Mouse (Mus musculus): ENCODE measurements around the gene Raly.

The Raly gene

DNA sequence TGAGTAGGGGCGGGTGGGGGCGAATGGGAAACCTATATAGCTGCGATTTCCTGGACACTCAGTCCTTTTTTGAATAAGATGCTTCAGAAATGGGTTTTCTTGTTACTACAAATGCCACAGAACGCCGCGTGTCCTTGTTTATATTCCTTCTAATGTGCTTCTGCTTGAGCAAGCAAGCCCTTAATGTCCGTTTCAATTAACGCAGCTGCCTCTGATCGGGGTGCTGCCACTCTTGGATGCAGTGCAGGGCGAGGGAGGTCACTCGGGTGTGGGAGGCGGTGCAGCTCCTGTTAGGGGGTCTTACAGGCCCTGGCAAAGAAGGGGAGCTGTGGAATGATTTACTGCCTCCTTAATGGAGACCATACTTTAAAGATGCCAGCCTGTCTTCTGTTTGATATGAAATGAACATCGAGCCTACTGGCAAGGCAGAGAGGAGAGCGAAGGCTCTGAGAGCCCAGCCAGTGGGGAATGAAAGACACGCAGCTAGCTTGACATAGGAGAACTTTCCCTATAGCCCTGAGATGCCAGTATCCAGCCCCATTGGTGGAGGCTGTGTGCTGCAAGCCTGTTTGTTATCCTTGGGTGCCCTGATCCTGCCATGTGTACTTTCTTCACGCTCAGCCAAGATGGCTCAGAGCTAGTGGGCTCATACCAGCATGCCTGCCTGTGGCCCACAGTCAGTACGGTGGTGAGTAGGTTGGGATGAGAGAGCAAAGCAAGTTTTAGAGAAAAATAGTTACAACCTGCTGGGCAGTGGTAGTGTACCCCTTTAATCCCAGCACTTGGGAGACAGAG, 7.8 kb upstream of the Raly start:
- no peak for DNase-seq (ENCODE audit: extremely low read depth, low read depth, low spot score)

GRCm38 (mm10) chr2:154785284-154785683, 5.6 kb upstream of the Raly start:
- no peak for DNase-seq (ENCODE audit: extremely low read depth, low read depth, low spot score)

GRCm38 (mm10) chr2:154786187-154786586, 4.7 kb upstream of the Raly start:
- no peak for DNase-seq (ENCODE audit: extremely low read depth, low read depth, low spot score)

DNA sequence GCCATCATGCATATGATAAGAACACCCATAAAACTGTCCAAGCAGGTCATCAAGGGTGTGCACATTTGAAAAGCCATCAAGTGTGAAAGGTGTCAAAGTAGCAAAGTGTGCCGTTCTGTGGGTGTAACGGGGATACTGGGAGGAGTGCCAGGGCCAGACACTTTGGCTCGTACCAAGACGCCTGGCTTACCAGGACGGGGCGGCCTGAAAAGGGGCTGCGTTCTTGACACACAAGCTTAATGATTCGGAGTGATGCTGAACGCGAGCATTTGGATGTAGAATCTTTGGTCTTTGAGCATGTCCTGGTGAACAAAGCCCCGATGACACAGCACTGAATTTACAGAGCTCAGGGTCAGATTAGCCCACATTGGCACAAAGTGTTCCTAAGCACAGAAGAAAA, 4.1 kb upstream of the Raly start:
- no peak for DNase-seq (ENCODE audit: extremely low read depth, low read depth, low spot score)

- no peak for DNase-seq (ENCODE audit: extremely low read depth, low read depth, low spot score)
These were observed 1.5 kb upstream of the Raly start for GRCm38 (mm10) chr2:154789381-154789780.

DNA sequence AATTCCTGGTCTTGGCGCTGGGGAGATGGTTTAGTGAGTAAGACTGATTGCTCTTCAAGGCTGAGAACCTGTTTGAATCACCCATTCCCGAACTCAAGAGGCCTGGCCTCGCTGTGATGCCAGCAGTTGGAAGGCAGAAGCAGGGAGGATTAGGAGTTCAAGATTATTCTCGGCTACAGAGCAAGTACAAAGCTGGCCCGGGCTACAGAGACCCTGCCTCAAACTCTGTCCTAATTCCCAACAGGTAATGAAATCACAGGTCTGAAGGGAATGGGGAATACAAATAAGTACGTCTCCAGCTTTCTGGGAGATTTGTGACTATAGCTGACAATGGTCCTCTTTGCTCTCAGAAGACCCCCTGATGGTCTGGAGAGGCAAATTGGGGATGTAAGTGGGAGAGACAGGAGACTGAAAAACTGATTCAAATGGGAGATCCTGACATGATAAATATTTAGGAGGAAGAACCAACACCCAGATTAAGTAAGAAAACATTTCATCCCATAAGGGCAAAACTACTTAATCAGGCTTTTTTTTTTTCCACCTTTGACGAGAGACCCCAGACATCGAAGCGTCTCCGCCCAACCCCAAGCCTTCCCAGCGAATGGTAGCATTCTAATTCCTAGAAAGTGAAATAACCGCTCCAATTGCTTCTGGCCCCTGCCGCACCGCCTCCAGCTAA, 780 bp upstream of the Raly start:
- no peak for DNase-seq (ENCODE audit: extremely low read depth, low read depth, low spot score)

- no peak for DNase-seq (ENCODE audit: extremely low read depth, low read depth, low spot score)
These were observed 1.1 kb downstream of the Raly start for GRCm38 (mm10) chr2:154791661-154792642.

GRCm38 (mm10) chr2:154803372-154803771, 12.5 kb downstream of the Raly start:
- no peak for DNase-seq (ENCODE audit: extremely low read depth, low read depth, low spot score)

DNA sequence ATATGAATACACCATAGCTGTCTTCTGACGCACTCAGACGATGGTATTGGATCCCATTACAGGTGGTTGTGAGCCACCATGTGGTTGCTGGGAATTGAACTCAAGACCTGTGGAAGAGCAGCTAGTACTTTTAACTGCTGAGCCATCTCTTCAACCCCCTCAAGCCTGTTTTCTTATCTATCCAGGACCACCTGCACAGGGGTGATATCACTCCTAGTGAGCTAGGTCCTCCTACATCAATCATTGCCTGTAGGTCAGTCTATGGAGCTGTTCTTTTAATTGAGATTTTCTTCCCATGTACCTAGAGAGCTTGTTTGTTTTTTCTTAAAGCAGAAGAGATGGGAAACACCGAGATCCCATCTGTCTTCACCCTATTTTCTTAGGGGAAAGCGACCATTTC, 12.9 kb downstream of the Raly start:
- DNase-seq (ENCODE audit: extremely low read depth, low read depth, low spot score): no peak

GRCm38 (mm10) chr2:154807689-154808088, 16.8 kb downstream of the Raly start:
- no peak for DNase-seq (ENCODE audit: extremely low read depth, low read depth, low spot score)

- DNase-seq (ENCODE audit: extremely low read depth, low read depth, low spot score): no peak
These were observed 18.3 kb downstream of the Raly start for GRCm38 (mm10) chr2:154809107-154809762.

DNA sequence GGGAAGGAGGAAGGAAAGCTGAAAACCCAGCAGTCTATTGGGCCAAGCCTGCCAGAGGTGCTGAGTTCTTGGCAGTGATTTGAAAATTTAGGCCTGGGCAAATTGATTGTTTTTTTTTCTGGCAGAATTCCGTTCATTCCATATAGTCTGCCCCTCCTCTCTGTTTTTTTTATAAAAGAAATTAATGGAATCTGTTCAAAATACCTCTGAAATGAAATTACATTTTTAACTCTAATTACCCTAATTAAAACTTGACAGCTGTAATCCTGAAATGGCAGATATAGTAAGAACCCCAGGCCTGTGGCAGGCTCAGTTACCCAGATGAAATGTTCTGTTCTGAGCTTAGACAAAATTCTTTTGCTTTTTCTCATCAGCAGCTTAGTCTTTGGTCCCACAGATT, 19.9 kb downstream of the Raly start:
- no peak for DNase-seq (ENCODE audit: extremely low read depth, low read depth, low spot score)

DNA sequence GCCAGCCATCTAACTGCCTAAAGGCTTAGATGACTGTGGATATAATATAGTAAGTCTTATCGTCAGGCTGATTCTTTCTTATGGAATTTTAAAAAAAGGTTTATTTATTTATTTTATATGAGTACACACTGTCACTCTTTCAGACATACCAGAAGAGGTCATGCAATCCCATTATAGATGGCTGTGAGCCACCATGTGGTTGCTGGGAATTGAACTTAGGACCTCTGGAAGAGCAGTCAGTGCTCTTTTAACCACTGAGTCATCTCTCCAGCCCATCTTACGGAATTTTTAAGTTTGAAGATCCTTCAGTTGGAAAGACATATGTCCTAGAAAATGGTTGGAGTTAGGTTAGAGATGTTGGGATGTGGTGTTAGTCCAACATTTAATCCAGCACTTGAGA, 22.5 kb downstream of the Raly start:
- no peak for DNase-seq (ENCODE audit: extremely low read depth, low read depth, low spot score)

DNA sequence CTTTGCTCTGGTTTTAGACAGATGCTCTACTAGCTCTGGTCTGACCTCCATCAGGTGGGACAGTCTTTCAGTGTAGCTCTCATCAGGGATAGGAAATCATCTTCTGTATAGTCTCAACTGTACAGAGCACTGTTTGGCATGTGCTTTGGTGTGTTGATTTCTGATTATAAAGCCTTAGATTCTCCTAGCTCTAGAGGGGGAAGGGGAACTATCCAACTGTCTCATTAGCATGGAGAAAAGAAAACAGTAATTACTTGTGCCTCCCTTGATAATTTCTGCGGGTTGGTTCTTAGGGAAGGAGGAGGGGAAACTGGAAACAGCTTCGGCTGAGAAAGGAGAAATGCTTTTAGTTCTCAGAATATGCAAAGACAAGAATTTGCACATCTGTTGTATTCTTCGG, 26.2 kb downstream of the Raly start:
- no peak for DNase-seq (ENCODE audit: extremely low read depth, low read depth, low spot score)

GRCm38 (mm10) chr2:154817788-154818187, 26.9 kb downstream of the Raly start:
- no peak for DNase-seq (ENCODE audit: extremely low read depth, low read depth, low spot score)

DNA sequence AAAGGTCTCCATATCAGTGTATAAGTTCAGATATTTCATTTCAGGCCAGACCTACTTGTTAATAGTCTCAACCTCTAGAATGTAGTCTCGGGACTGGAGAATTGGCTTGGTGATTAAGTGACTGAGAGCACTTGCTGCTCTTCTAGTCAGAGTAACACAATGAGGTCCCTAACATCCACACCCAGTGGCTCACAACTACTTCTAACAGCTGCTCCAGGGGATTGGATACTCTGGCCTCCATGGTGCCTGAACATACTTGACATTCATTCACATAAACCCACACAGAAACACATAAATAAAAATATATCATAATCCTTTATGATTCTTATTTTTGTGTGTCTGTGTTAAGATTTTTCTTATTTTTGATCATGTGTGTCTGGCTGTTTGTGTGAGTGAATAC, 27.7 kb downstream of the Raly start:
- no peak for DNase-seq (ENCODE audit: extremely low read depth, low read depth, low spot score)

GRCm38 (mm10) chr2:154820346-154820745, 29.4 kb downstream of the Raly start:
- no peak for DNase-seq (ENCODE audit: extremely low read depth, low read depth, low spot score)

DNA sequence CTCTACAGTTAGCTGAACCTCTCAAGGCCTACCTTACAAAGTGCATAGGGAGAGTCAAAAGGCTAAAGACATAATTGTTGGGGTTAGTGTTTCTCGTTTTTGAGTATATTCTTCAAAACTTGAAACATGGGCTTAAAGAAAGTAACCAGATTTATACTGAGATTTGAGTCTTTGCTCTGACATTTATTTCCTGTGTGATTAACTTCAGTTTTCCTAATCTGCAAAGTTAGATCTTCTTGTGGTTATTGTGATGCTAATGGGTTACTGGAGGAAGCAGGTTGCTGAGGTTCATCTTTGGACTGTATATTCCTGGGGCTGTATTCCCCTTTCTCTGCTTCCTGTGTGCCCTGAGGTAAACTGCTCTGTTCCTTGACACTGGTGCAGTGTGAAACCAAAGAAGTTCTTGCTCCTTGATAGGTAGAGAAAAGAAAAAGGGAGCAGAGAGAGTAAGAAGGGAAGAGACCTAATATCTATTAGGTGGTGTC, 35.2 kb downstream of the Raly start:
- no peak for DNase-seq (ENCODE audit: extremely low read depth, low read depth, low spot score)

DNA sequence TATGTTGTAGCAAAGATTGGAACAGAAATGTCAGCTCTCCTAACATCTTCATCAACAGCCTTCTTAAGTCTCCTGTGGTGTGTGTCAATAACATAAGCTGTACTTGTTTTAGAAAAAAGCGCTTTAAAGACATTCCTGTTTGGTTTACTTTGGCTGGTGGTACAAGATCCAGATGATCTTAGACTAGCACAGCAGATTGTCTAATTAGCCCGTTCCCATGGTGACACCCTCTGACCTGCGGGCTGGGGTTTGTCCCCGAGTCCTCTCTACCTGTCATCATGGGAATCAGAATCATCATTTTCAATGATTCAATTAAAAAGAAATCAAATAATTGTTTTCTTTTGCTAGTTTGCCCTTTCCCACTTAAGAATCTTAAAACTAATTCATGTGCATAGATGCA, 36.6 kb downstream of the Raly start:
- DNase-seq (ENCODE audit: extremely low read depth, low read depth, low spot score): no peak

DNA sequence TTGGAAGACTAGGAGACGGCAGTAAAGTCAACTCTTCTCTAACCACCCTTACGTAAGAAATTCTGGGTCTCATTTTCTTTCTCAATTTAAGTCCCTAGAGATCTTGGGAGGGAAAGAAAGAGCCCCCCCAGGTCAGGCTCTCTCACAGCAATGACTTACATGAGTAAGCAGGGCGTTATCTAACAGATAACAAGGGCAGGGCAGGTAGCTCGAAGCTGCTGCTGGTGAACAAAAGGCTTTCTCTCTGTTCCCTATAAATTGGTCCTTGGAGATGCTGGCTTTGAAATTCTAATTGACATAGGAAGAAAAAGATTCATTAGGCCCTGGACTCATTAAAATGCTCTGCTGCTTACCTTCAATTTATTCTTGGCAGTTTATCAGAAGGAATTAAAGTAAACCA, 41.6 kb downstream of the Raly start:
- no peak for DNase-seq (ENCODE audit: extremely low read depth, low read depth, low spot score)
